Mouse (Mus musculus) testis, postnatal 14 days (tissue): ENCODE results near the gene Mief2.

Source experiments
- DNase-seq: peaks from one replicate; pipeline ENCODE4 v3.0.0; 2021; ENCODE audit warnings: low spot score

Mief2 gene

DNA sequence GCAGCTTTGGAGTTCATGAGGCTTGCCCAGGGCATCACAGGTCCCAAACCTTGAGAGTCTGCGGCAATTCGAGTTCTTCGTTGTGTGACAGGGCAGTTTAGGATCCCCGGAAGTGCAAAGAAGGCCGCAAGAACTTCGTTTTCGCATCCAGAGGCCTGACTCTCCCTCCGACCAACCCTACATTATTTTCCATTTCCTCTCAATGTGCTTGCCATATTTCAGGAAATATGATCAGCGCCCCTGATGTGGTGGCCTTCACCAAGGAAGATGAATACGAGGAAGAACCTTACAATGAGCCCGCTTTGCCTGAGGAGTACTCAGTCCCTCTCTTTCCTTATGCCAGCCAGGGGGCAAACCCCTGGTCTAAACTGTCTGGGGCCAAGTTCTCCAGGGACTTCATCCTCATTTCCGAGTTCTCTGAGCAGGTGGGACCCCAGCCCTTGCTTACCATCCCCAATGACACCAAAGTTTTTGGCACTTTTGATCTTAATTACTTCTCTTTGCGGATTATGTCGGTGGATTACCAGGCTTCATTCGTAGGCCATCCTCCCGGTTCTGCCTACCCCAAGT lies 49.7 kb downstream of the Mief2 start:
- DNase-seq: no peak

DNA sequence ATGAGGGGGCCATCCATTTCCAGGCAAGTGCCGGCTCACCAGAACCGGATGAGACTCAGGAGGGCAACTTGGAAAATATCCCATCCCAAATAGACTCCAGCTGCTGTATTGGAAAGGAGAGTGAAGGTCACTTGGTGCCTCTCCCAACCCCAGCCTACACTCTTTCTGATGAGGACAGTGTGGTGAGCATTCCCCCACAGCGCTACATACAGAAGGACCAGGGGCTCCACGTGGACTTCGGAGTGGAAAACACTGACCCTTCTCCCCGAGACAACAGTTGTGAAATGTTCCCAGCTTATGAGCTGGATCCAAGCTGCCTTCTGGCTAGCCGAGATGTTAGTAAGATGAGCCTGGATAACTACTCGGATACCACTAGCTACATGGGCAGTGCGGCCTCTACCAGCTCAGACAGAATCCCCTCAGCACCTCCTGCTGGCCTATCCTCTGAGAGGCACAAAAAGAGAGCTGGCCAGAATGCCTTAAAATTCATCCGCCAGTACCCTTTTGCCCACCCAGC lies 51.5 kb downstream of the Mief2 start:
- no peak for DNase-seq
